Mouse (Mus musculus) NIH3T3 (cell line): ENCODE measurements at regions not wholly inside any gene's neighbourhood (a gene's known extent, or its start where the extent isn't known, plus 50 kb on each side); places are given as distances from the start of the nearest gene placed in this dataset.
A peak's percentile ranks its signal among the peaks of the same experiment; 100 is the strongest.

Experiments used
- DNase-seq: peaks from one replicate; pipeline ENCODE4 v3.0.0-alpha.2; 2012; ENCODE audit warnings: low read depth

GRCm38 (mm10) chr3:9200156-9200555 is 409.7 kb downstream of the Zfp704 start:
- DNase-seq: peak; percentile 45

- no peak for DNase-seq
Measured at GRCm38 (mm10) chr3:9198652-9199332, 411.1 kb downstream of the Zfp704 start.

- DNase-seq: no peak
Measured at GRCm38 (mm10) chr3:9195781-9196180, 414.1 kb downstream of the Zfp704 start.

- DNase-seq: peak; percentile 72
Measured at GRCm38 (mm10) chr3:9189366-9190287, 420.3 kb downstream of the Zfp704 start.

GRCm38 (mm10) chr3:9186364-9187120 is 423.3 kb downstream of the Zfp704 start:
- DNase-seq: no peak

- no peak for DNase-seq
Measured at GRCm38 (mm10) chr3:9181576-9181975, 428.3 kb downstream of the Zfp704 start.

GRCm38 (mm10) chr3:9179641-9180040 is 430.2 kb downstream of the Zfp704 start:
- no peak for DNase-seq

- DNase-seq: no peak
Measured at GRCm38 (mm10) chr3:9174517-9174832, 435.4 kb downstream of the Zfp704 start.

- DNase-seq: peak; percentile 57
Measured at GRCm38 (mm10) chr3:9173643-9174516, 436.0 kb downstream of the Zfp704 start.

- DNase-seq: no peak
Measured at GRCm38 (mm10) chr3:9171970-9172369, 437.9 kb downstream of the Zfp704 start.

- DNase-seq: no peak
Measured at GRCm38 (mm10) chr3:9168955-9169354, 440.9 kb downstream of the Zfp704 start.

GRCm38 (mm10) chr3:9159073-9159472 is 450.8 kb downstream of the Zfp704 start:
- DNase-seq: no peak

- no peak for DNase-seq
Measured at GRCm38 (mm10) chr3:9154172-9154571, 455.7 kb downstream of the Zfp704 start.

- peak; percentile 78 for DNase-seq
Measured at GRCm38 (mm10) chr3:9153690-9154089, 456.2 kb downstream of the Zfp704 start.

GRCm38 (mm10) chr3:9152256-9152655 is 457.6 kb downstream of the Zfp704 start:
- peak; percentile 68 for DNase-seq

GRCm38 (mm10) chr3:9151590-9151989 is 458.3 kb downstream of the Zfp704 start:
- no peak for DNase-seq

- no peak for DNase-seq
Measured at GRCm38 (mm10) chr3:9148605-9149004, 461.3 kb downstream of the Zfp704 start.

- DNase-seq: no peak
Measured at GRCm38 (mm10) chr3:9146481-9146880, 463.4 kb downstream of the Zfp704 start.

GRCm38 (mm10) chr3:9145612-9146011 is 464.3 kb downstream of the Zfp704 start:
- peak; percentile 64 for DNase-seq

GRCm38 (mm10) chr3:9141836-9142235 is 468.0 kb downstream of the Zfp704 start:
- no peak for DNase-seq

GRCm38 (mm10) chr3:9137131-9137874 is 472.6 kb downstream of the Zfp704 start:
- no peak for DNase-seq
